18 mouse cellular contexts compared by ENCODE assay signal in the genomic region with DNA sequence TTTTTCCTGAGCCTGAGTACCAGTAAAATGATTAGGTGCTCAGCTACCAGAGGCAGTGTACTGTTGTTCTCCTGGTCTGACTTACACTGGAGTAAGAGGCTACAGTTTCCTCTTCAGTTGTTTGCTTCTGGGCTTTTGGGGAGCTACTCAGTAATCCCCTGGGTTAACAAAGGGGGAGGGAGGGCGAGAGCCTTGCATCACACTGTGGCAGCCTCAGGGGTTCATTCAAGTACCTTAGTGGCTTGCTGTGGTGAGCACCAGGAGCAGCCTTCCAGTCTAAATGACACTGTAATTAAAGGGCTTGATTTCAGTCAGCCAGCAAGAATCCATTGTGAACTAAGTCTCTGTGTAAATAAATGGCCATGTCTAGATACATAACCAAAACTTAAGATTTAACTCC.
DNase-seq lines count a peak whose midpoint lies in the region; ATAC-seq lines count a peak whose summit lies in the region.
"Had no signal": no experiment of that assay in that cellular context is flagged by ENCODE, and none has a peak within 500 bp of the region (broad histone marks: within the 10 kb centered on the region; RNA-seq: fewer than 3 reads in every experiment).

No protein-coding gene starts in this region.

- ATAC-seq in forebrain, embryonic 12.5 days (ENCODE audit: low FRiP score), result peak; percentile 68; the same call in 1 of the 2 replicates
- ATAC-seq in forebrain, embryonic 13.5 days, result no peak
- peak; percentile 70 for ATAC-seq in midbrain, embryonic 12.5 days (ENCODE audit: low FRiP score, low read depth)
- ATAC-seq in midbrain, embryonic 16.5 days, result no peak
- peak; percentile 94 for ATAC-seq in embryonic facial prominence, embryonic 14.5 days (ENCODE audit: low read depth)
- ATAC-seq: intestine, embryonic 15.5 days; liver, embryonic 12.5 days had no signal

- no peak overlapping the region for H3K27ac ChIP-seq in forebrain, embryonic 12.5 days
- H3K27ac ChIP-seq in forebrain, embryonic 13.5 days, result no peak overlapping the region
- no peak overlapping the region for H3K27ac ChIP-seq in midbrain, embryonic 12.5 days (replicated peaks)
- no peak overlapping the region for H3K27ac ChIP-seq in midbrain, embryonic 16.5 days (ENCODE audit: low read length)
- H3K27ac ChIP-seq in embryonic facial prominence, embryonic 14.5 days (replicated peaks; ENCODE audit: low read depth, low read length), result no peak overlapping the region
- H3K27ac ChIP-seq: intestine, embryonic 15.5 days; liver, embryonic 12.5 days had no signal

- H3K4me3 ChIP-seq in forebrain, embryonic 12.5 days (replicated peaks), result no peak overlapping the region
- no peak overlapping the region for H3K4me3 ChIP-seq in forebrain, embryonic 13.5 days
- H3K4me3 ChIP-seq in midbrain, embryonic 12.5 days, result no peak overlapping the region
- no peak overlapping the region for H3K4me3 ChIP-seq in midbrain, embryonic 16.5 days (ENCODE audit: low read depth, low read length)
- no peak overlapping the region for H3K4me3 ChIP-seq in embryonic facial prominence, embryonic 14.5 days (ENCODE audit: low read depth, low read length)
- H3K4me3 ChIP-seq: intestine, embryonic 15.5 days; liver, embryonic 12.5 days; megakaryocyte, embryonic 14.5 days had no signal

- H3K4me1 ChIP-seq in forebrain, embryonic 12.5 days, result peaks cover 15% of the 10 kb centered on the region
- peaks cover 8% of the 10 kb centered on the region for H3K4me1 ChIP-seq in forebrain, embryonic 13.5 days
- H3K4me1 ChIP-seq in midbrain, embryonic 12.5 days, result peaks cover 12% of the 10 kb centered on the region
- H3K4me1 ChIP-seq in midbrain, embryonic 16.5 days (ENCODE audit: control insufficient read depth, insufficient read depth, low read length), result 0 out of 2 replicates have a peak, but pooled peaks cover 3% of the 10 kb centered on the region
- H3K4me1 ChIP-seq in embryonic facial prominence, embryonic 14.5 days (ENCODE audit: control insufficient read depth, insufficient read depth, low read length), result no peaks in the 10 kb centered on the region; the same call in 1 of the 2 replicates
- H3K4me1 ChIP-seq: intestine, embryonic 15.5 days; liver, embryonic 12.5 days; megakaryocyte, embryonic 14.5 days had no signal

- H3K36me3 ChIP-seq in forebrain, embryonic 12.5 days (replicated peaks), result no peaks in the 10 kb centered on the region
- no peaks in the 10 kb centered on the region for H3K36me3 ChIP-seq in forebrain, embryonic 13.5 days (ENCODE audit: poor library complexity, severe bottlenecking)
- H3K36me3 ChIP-seq in midbrain, embryonic 12.5 days, result no peaks in the 10 kb centered on the region
- H3K36me3 ChIP-seq in midbrain, embryonic 16.5 days (ENCODE audit: control insufficient read depth, insufficient read depth, low read length), result no peaks in the 10 kb centered on the region
- H3K36me3 ChIP-seq in embryonic facial prominence, embryonic 14.5 days (ENCODE audit: control insufficient read depth, insufficient read depth, low read length), result no peaks in the 10 kb centered on the region
- H3K36me3 ChIP-seq: intestine, embryonic 15.5 days; liver, embryonic 12.5 days had no signal

- H3K9ac ChIP-seq in forebrain, embryonic 12.5 days, result no peak overlapping the region
- no peak overlapping the region for H3K9ac ChIP-seq in forebrain, embryonic 13.5 days
- H3K9ac ChIP-seq in midbrain, embryonic 12.5 days (replicated peaks), result no peak overlapping the region
- no peak overlapping the region for H3K9ac ChIP-seq in midbrain, embryonic 16.5 days (ENCODE audit: low read depth, low read length)
- H3K9ac ChIP-seq in embryonic facial prominence, embryonic 14.5 days (ENCODE audit: low read depth, low read length), result no peak overlapping the region
- H3K9ac ChIP-seq: intestine, embryonic 15.5 days; liver, embryonic 12.5 days had no signal

- peaks cover 39% of the 10 kb centered on the region for H3K27me3 ChIP-seq in forebrain, embryonic 12.5 days
- peaks cover 17% of the 10 kb centered on the region for H3K27me3 ChIP-seq in forebrain, embryonic 13.5 days
- no peaks in the 10 kb centered on the region for H3K27me3 ChIP-seq in midbrain, embryonic 12.5 days
- H3K27me3 ChIP-seq in midbrain, embryonic 16.5 days (ENCODE audit: control insufficient read depth, insufficient read depth, low read depth, low read length), result no peaks in the 10 kb centered on the region
- H3K27me3 ChIP-seq in embryonic facial prominence, embryonic 14.5 days (replicated peaks; ENCODE audit: control insufficient read depth, insufficient read depth, low read length), result no peaks in the 10 kb centered on the region
- H3K27me3 ChIP-seq: intestine, embryonic 15.5 days; liver, embryonic 12.5 days; megakaryocyte, embryonic 14.5 days had no signal

- H3K4me2 ChIP-seq in forebrain, embryonic 12.5 days, result no peak overlapping the region
- no peak overlapping the region for H3K4me2 ChIP-seq in forebrain, embryonic 13.5 days
- H3K4me2 ChIP-seq in midbrain, embryonic 12.5 days (replicated peaks), result no peak overlapping the region
- H3K4me2 ChIP-seq in midbrain, embryonic 16.5 days (ENCODE audit: low read length), result no peak overlapping the region
- H3K4me2 ChIP-seq in embryonic facial prominence, embryonic 14.5 days (ENCODE audit: low read depth, low read length), result no peak overlapping the region
- H3K4me2 ChIP-seq: heart, embryonic 11.5 days; intestine, embryonic 15.5 days; liver, embryonic 12.5 days had no signal

- H3K9me3 ChIP-seq in forebrain, embryonic 12.5 days, result no peaks in the 10 kb centered on the region
- no peaks in the 10 kb centered on the region for H3K9me3 ChIP-seq in forebrain, embryonic 13.5 days (replicated peaks)
- no peaks in the 10 kb centered on the region for H3K9me3 ChIP-seq in midbrain, embryonic 12.5 days
- H3K9me3 ChIP-seq in midbrain, embryonic 16.5 days (replicated peaks; ENCODE audit: control insufficient read depth, low read length, poor library complexity, severe bottlenecking), result no peaks in the 10 kb centered on the region
- no peaks in the 10 kb centered on the region for H3K9me3 ChIP-seq in embryonic facial prominence, embryonic 14.5 days (ENCODE audit: control insufficient read depth, low read length)
- H3K9me3 ChIP-seq: intestine, embryonic 15.5 days; liver, embryonic 12.5 days; megakaryocyte, embryonic 14.5 days had no signal

- WGBS in forebrain, embryonic 12.5 days, result 13% methylated on average over 1 of the region's 1 CpGs
- WGBS in forebrain, embryonic 13.5 days, result 27% methylated on average over 1 of the region's 1 CpGs
- WGBS in midbrain, embryonic 12.5 days, result 0% methylated on average over 1 of the region's 1 CpGs
- 0% methylated on average over 1 of the region's 1 CpGs for WGBS in midbrain, embryonic 16.5 days
- 53% methylated on average over 1 of the region's 1 CpGs for WGBS in embryonic facial prominence, embryonic 14.5 days

- DNase-seq in embryonic facial prominence, embryonic 14.5 days (ENCODE audit: low spot score), result peak; percentile 78
- DNase-seq in gastrocnemius, postnatal 25 days, result no peak
- DNase-seq in adipocyte (ENCODE audit: low spot score), result no peak
- DNase-seq: adrenal gland, adult 2 months; cerebellum, adult 9-11 months; embryo, embryonic 11 days; gastrocnemius, postnatal 14 days; heart, postnatal 36 days; right cerebral cortex, postnatal 25 days; thymus, postnatal 4 days had no signal

Comparison
In these comparisons a context has a peak if more than half of its experiments do, and no peak if none do; other contexts are left out.
1. ATAC-seq: peak in forebrain, embryonic 12.5 days (single experiment), midbrain, embryonic 12.5 days (single experiment) and embryonic facial prominence, embryonic 14.5 days (single experiment); none in forebrain, embryonic 13.5 days (single experiment) and midbrain, embryonic 16.5 days (single experiment).